Mouse (Mus musculus): ENCODE data around the gene Gm1043.

The Gm1043 gene

DNA sequence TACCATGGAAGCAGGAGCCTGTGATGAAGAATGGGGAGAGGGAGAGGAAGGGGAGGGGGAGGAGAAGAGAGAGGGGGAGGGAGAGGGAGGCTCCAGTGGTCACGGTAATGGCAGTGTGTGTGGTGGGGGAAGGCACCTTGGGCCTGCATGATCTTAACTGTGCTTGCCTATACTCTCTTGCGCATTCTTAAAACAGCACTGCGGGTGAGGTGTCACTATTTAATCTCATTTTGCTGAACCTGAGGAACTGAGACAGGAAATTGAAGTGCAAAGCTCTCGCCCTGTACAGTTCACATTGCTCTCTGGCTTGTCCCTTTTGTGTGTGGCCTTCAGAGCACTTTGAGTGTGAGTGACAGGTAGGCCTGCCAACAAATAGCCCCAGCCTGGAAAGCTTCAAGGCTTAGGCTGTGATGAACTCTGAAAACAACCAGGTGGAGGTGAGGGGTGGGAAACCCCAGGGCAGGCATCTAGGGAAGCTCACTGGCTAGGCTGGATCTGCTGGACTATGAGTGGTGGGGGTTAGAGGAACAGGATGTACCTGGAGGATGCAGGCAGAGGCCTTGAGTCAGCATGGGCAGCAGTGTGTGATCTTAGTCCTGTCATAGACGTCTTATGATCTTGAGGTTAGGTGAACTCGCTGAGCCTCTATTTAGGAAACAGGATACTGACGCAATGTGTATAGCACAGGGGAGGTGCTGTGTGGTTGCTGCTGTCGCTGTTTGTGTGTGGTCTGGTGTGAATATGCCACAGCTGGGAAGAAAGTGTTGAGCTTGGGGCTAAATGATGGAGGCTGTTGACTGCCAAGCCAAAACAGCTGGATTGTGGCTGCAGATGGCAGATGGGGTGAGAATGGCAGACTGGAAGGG is 18.2 kb upstream of the Gm1043 start:
- DNase-seq (ENCODE audit: low read depth, low spot score): peak; percentile 91

GRCm38 (mm10) chr5:37073660-37074059 is 11.5 kb upstream of the Gm1043 start:
- DNase-seq (ENCODE audit: low read depth, low spot score): no peak

DNA sequence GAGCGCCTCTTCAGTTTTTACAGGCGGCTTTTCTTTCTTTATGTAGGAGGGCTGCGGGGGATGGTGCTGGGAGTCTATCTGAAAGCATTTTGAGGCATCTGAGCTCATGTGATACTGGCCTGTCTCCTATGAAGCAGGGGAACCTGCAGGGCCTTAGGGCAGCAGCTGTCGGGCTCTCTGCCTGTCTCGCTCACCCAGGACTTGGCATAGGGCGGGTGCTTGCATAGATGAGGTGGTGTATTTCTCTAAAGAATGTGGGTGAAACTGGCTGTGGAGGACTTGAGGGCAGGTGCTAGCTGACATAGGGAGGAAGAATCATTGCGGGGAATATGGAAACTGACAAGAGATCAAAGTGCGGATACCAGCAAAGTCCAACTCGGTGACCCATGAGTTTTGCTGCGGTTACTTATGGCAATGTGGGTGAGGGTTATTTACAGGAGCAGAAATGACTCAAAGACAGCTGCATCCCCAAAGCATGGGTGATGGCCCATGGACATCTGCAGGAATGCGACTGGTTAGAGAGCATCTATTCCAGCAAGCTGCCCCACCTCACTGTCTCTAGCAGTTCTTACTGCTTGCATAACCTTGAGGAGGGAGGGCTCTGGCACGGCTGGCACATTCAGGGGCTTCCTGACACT is 8.4 kb upstream of the Gm1043 start:
- no peak for DNase-seq (ENCODE audit: low read depth, low spot score)

- no peak for DNase-seq (ENCODE audit: low read depth, low spot score)
Measured at GRCm38 (mm10) chr5:37077330-37077698, 7.9 kb upstream of the Gm1043 start.

- no peak for DNase-seq (ENCODE audit: low read depth, low spot score)
Measured at GRCm38 (mm10) chr5:37079484-37079883, 5.7 kb upstream of the Gm1043 start.

- no peak for DNase-seq (ENCODE audit: low read depth, low spot score)
Measured at GRCm38 (mm10) chr5:37080601-37081000, 4.6 kb upstream of the Gm1043 start.

DNA sequence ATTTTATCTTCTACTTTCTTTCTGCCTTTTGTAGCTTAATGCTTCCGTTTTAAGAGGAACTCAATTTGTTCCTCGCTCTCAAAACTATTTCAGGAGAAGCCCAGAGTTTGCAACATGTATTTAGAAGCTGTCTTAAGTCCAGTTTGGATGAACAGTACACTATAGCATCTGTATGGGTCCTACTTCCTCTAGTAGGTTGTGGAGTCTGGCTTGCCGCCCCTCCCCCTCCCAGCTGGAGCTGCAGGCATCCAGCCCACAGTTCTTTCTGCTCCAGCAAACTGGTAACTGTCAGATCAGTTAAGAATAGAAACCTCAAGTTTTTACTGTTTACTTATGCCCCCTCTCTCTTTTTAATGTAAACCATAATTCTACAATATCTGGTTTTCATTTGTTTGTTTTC is 2.8 kb upstream of the Gm1043 start:
- peak; percentile 47 for DNase-seq (ENCODE audit: low read depth, low spot score)

GRCm38 (mm10) chr5:37083209-37083770 is 1.9 kb upstream of the Gm1043 start:
- DNase-seq (ENCODE audit: low read depth, low spot score): peak; percentile 26

DNA sequence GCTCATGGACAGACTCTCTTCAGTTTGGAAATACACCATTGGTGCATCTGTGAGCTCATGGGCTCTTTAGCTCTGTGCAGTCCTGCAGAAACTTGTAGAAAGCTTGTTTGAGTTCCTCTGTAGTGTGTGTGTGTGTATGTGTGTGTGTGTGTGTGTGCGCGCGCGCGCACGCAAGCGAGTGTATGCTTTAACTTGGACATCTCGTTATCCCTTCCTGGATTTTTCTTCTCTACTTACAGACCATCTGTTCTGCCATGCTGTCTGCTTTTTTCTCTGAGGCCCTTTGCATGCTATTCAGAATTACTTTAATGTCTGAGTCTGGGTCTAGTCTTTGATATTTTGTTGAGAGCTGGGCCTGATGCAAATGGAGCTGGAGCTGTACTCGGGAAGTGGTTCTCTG is 1.3 kb upstream of the Gm1043 start:
- DNase-seq (ENCODE audit: low read depth, low spot score): no peak

DNA sequence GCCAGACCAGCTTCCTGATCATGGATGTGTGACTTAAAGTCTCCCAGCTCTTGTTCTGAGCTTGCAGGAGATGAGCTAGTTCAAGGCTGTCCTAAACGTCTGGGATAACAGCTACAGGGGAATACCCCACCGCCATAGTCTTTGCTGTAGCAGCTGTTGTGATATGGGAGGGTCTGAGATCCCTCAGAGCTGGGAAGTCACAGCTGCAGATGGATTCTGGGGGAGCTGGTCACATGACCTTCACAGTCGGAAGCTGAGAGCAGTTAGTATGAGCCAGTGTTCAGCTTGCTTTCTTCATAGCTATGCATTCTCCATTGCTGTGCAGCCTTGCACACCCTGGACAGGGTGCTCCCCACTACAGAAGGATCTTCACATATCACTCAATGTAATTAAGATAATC is 748 bp downstream of the Gm1043 start:
- no peak for DNase-seq (ENCODE audit: low read depth, low spot score)

DNA sequence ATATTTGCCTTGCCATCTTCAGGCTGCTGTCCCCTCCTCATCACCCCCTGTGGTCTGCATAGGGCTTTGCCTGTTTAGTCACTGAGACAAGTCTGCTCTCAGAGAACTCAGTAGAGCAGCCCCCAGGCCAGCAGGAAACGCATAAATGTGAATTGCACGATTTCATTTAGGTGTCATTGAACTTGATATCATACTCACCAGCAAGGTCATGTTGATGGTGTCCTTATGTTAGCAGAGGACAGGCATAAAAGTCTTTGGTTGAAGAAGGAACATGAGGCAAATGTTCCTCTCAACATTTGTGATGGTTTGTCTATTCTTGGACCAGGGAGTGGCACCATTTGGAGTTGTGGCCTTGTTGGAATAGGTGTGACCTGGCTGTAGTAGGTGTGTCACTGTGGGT is 2.6 kb downstream of the Gm1043 start:
- DNase-seq (ENCODE audit: low read depth, low spot score): no peak

GRCm38 (mm10) chr5:37088342-37089108 is 3.4 kb downstream of the Gm1043 start:
- no peak for DNase-seq (ENCODE audit: low read depth, low spot score)

DNA sequence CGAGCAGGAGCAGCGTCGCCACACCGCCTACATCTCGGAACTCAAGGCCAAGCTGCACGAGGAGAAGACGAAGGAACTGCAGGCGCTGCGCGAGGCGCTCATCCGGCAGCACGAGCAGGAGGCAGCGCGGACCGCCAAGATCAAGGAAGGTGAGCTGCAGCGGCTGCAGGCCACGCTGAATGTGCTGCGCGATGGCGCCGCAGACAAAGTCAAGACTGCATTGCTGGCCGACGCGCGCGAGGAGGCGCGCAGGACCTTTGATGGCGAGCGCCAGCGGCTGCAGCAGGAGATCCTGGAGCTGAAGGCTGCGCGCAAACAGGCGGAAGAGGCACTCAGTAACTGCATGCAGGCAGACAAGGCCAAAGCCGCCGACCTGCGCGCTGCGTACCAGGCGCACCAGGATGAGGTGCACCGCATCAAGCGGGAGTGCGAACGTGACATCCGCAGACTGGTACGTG is 6.0 kb downstream of the Gm1043 start:
- no peak for DNase-seq (ENCODE audit: low read depth, low spot score)

GRCm38 (mm10) chr5:37094941-37095340 is 9.8 kb downstream of the Gm1043 start:
- DNase-seq (ENCODE audit: low read depth, low spot score): no peak

DNA sequence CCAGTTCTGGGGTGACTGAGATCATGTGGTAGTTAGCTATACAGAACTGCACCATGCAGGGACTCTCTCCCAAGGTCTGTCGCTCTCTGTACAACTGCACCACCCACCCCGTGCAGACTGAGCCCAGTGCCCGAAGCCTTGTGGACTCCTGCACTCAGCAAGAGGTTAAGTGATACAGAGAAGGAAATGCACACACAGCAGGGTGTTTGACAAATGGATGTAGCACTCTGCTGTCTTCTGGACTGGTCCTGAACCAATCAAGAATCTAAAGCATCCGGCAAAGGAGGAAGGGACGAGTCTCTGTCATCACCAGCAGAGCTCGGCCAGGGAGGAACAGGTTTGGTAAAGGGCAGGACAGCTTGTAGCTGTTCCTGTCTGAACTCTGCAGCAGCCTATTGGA is 12.4 kb downstream of the Gm1043 start:
- no peak for DNase-seq (ENCODE audit: low read depth, low spot score)

DNA sequence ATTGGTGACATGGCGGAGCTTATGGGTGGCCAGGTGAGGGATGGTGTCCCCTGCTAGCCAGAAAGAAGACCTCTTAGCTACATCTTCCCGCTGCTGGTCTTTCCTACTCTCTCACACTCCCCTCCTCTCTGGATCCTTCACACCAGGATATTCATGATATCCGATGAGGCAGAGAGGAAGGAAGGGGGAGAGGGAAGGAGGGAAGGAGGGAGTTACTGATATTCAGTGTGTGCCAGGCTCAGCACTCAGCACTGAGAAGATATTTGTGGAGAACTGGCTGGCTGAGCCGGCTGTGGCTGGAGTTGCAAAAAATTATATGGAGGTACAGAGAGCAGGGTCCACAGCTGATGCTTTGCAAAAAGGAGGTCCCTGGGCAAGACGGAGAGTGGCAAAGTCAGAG is 15.6 kb downstream of the Gm1043 start:
- DNase-seq (ENCODE audit: low read depth, low spot score): no peak

DNA sequence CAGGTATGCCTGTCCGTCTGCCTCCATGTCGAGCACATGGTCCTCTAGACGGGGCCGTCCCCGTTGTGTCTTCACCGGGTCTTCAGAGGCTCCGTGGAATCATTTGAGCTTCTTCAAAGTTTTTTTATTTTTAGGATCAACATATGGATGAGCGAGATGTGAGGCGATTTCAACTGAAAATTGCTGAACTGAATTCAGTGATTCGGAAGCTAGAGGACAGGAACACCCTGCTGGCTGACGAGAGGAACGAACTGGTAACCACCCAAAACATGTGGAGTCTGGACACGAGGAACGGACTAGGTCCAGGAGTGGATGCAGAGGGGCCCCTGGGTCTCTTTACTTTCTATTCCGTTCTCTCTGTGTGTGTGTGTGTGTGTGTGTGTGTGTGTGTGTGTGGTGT is 16.5 kb downstream of the Gm1043 start:
- DNase-seq (ENCODE audit: low read depth, low spot score): no peak

DNA sequence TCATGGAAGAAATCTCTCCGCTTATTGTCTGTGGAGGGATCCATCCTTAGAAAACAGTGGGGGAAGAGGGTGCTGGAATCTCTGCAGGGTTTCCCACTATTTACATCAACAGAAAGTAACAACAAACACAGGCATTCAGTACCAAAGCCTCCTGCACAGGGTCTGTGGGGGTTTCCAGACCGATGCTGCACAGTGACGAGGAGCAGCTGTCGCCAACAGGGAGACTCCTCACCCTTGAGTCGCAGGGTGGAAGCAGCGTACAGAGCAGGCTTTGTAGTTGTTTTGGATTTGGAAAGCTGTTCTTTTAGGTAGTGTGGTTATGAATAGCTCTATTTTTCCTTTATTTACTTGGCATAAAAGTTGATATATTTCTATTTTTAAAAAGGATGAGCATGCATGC is 16.9 kb downstream of the Gm1043 start:
- DNase-seq (ENCODE audit: low read depth, low spot score): no peak

- DNase-seq (ENCODE audit: low read depth, low spot score): no peak
Measured at GRCm38 (mm10) chr5:37105531-37106456, 20.6 kb downstream of the Gm1043 start.

DNA sequence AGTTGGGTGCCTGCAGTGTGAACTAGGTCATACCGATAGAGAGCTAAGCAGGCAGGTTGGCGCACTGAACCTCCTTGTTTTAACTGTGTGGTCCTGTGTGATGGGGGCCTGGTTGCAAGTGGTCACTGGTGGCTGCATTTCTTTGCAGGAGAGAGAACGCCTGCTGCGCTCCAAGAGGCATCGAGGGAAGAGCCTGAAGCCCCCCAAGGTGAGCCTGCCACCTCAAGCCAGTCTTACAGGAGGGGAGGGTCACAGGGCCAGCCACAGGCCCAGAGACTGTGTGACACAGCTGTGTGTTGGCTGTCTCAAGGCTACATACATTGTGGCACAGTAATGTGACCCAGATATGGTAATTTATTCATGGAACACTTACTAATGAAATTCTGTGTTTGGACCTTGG is 21.9 kb downstream of the Gm1043 start:
- no peak for DNase-seq (ENCODE audit: low read depth, low spot score)

- DNase-seq (ENCODE audit: low read depth, low spot score): no peak
Measured at GRCm38 (mm10) chr5:37107611-37108010, 22.4 kb downstream of the Gm1043 start.
